Mouse (Mus musculus): ENCODE measurements around the gene Cyren. TPM values are rescaled to one million over a fixed set of nuclear protein-coding genes. Genes with fewer than 3 reads are reported as not detected.
A peak's percentile ranks its signal among the peaks of the same experiment; 100 is the strongest.

Cyren gene
- total and polyA plus RNA-seq, 3 experiments: 3.5 to 5.8 (median 5.5) TPM

GRCm38 (mm10) chr6:34867301-34867994, 10.4 kb downstream of the Cyren start:
- Histone ChIP-seq H3K9ac (ENCODE audit: low read depth, low read length) (peak overlapping the region; percentile 68), H3K36me3 (ENCODE audit: control insufficient read depth, insufficient read depth, low read length) (peaks cover 7% of the 10 kb centered on the region), H3K4me1 (ENCODE audit: control insufficient read depth, insufficient read depth, low read length) (peaks cover 30% of the 10 kb centered on the region), H3K4me3 (peak overlapping the region; percentile 42), H3K79me2 (replicated peaks; ENCODE audit: control insufficient read depth, insufficient read depth, low read length) (no peaks in the 10 kb centered on the region), H3K27ac (peak overlapping the region; percentile 97), H3K27me3 (ENCODE audit: control insufficient read depth, insufficient read depth, low read length) (no peaks in the 10 kb centered on the region)
- WGBS: 57% methylated on average over 16 of the region's 16 CpGs
- no peak for TF ChIP-seq EP300 (IDR thresholded peaks at IDR 0.05; ENCODE audit: insufficient read depth, low read depth, low read length)
- TF ChIP-seq CTCF (IDR thresholded peaks at IDR 0.05): no peak
- no peak for TF ChIP-seq POLR2A (IDR thresholded peaks at IDR 0.05; ENCODE audit: insufficient read depth, low read depth, low read length)
- DNase-seq: peak in 1 of 2 experiments; percentile 38
- intact Hi-C loops (cut with DNase I): no loop called here

- H3K79me2 ChIP-seq (replicated peaks; ENCODE audit: control insufficient read depth, insufficient read depth, low read length): no peaks in the 10 kb centered on the region
- intact Hi-C loops (cut with DNase I): loop anchor here (1.0 kb wide), 1 partner anchor 8 kb away; no protein-coding TSS in a partner anchor
- peak overlapping the region; percentile 42 for H3K4me3 ChIP-seq
- TF ChIP-seq POLR2A (IDR thresholded peaks at IDR 0.05; ENCODE audit: insufficient read depth, low read depth, low read length) (peak; percentile 71), CTCF (IDR thresholded peaks at IDR 0.05) (no peak)
- WGBS: 58% methylated on average over 8 of the region's 8 CpGs
- H3K9ac ChIP-seq (ENCODE audit: low read depth, low read length): peak overlapping the region; percentile 68
- peak overlapping the region; percentile 97 for H3K27ac ChIP-seq
- H3K27me3 ChIP-seq (ENCODE audit: control insufficient read depth, insufficient read depth, low read length): no peaks in the 10 kb centered on the region
- peaks cover 28% of the 10 kb centered on the region for H3K4me1 ChIP-seq (ENCODE audit: control insufficient read depth, insufficient read depth, low read length)
- peaks cover 7% of the 10 kb centered on the region for H3K36me3 ChIP-seq (ENCODE audit: control insufficient read depth, insufficient read depth, low read length)
- peak in 1 of 2 experiments; percentile 29 for DNase-seq
These were observed 11.1 kb downstream of the Cyren start for GRCm38 (mm10) chr6:34866786-34867185.

GRCm38 (mm10) chr6:34865711-34866593, 11.9 kb downstream of the Cyren start:
- TF ChIP-seq EP300 (IDR thresholded peaks at IDR 0.05; ENCODE audit: insufficient read depth, low read depth, low read length) (peak; percentile 98), POLR2A (IDR thresholded peaks at IDR 0.05; ENCODE audit: insufficient read depth, low read depth, low read length) (peak; percentile 69), CTCF (IDR thresholded peaks at IDR 0.05) (no peak)
- peak overlapping the region; percentile 69 for H3K4me3 ChIP-seq
- H3K27me3 ChIP-seq (ENCODE audit: control insufficient read depth, insufficient read depth, low read length): no peaks in the 10 kb centered on the region
- H3K79me2 ChIP-seq (replicated peaks; ENCODE audit: control insufficient read depth, insufficient read depth, low read length): no peaks in the 10 kb centered on the region
- peak; percentile 67 to 75 for DNase-seq
- H3K4me1 ChIP-seq (ENCODE audit: control insufficient read depth, insufficient read depth, low read length): peaks cover 25% of the 10 kb centered on the region
- H3K9ac ChIP-seq (ENCODE audit: low read depth, low read length): peak overlapping the region; percentile 39
- peaks cover 7% of the 10 kb centered on the region for H3K36me3 ChIP-seq (ENCODE audit: control insufficient read depth, insufficient read depth, low read length)
- WGBS: 39% methylated on average over 7 of the region's 7 CpGs
- H3K27ac ChIP-seq: peak overlapping the region; percentile 97
- intact Hi-C loops (cut with DNase I): loop anchor here (1.0 kb wide), 1 partner anchor 8 kb away; no protein-coding TSS in a partner anchor

GRCm38 (mm10) chr6:34865213-34865612, 12.6 kb downstream of the Cyren start:
- 37% methylated on average over 5 of the region's 5 CpGs for WGBS
- Histone ChIP-seq H3K79me2 (replicated peaks; ENCODE audit: control insufficient read depth, insufficient read depth, low read length) (no peaks in the 10 kb centered on the region), H3K9ac (ENCODE audit: low read depth, low read length) (peak overlapping the region; percentile 34), H3K36me3 (ENCODE audit: control insufficient read depth, insufficient read depth, low read length) (peaks cover 7% of the 10 kb centered on the region; the same call in 1 of the 2 replicates), H3K27me3 (ENCODE audit: control insufficient read depth, insufficient read depth, low read length) (no peaks in the 10 kb centered on the region), H3K4me1 (ENCODE audit: control insufficient read depth, insufficient read depth, low read length) (peaks cover 21% of the 10 kb centered on the region), H3K27ac (peak overlapping the region; percentile 97), H3K4me3 (peak overlapping the region; percentile 69)
- peak; percentile 65 for DNase-seq
- intact Hi-C loops (cut with DNase I): no loop called here
- TF ChIP-seq POLR2A (IDR thresholded peaks at IDR 0.05; ENCODE audit: insufficient read depth, low read depth, low read length): no peak
- no peak for TF ChIP-seq CTCF (IDR thresholded peaks at IDR 0.05)
- no peak for TF ChIP-seq EP300 (IDR thresholded peaks at IDR 0.05; ENCODE audit: insufficient read depth, low read depth, low read length)

- no peaks in the 10 kb centered on the region for H3K36me3 ChIP-seq (ENCODE audit: control insufficient read depth, insufficient read depth, low read length)
- peak overlapping the region; percentile 69 for H3K4me3 ChIP-seq
- H3K4me1 ChIP-seq (ENCODE audit: control insufficient read depth, insufficient read depth, low read length): peaks cover 13% of the 10 kb centered on the region
- peak overlapping the region; percentile 87 for H3K9ac ChIP-seq (ENCODE audit: low read depth, low read length)
- intact Hi-C loops (cut with DNase I): loop anchor here (2.0 to 5.0 kb wide), 2 partner anchors 13 to 82 kb away; partner anchors contain the start of gene Agbl3
- H3K79me2 ChIP-seq (replicated peaks; ENCODE audit: control insufficient read depth, insufficient read depth, low read length): no peaks in the 10 kb centered on the region
- H3K27me3 ChIP-seq (ENCODE audit: control insufficient read depth, insufficient read depth, low read length): no peaks in the 10 kb centered on the region
- 32% methylated on average over 9 of the region's 9 CpGs for WGBS
- DNase-seq: peak in 1 of 2 experiments; percentile 30
- TF ChIP-seq POLR2A (IDR thresholded peaks at IDR 0.05; ENCODE audit: insufficient read depth, low read depth, low read length) (no peak), CTCF (IDR thresholded peaks at IDR 0.05) (no peak), EP300 (IDR thresholded peaks at IDR 0.05; ENCODE audit: insufficient read depth, low read depth, low read length) (no peak)
- peak overlapping the region; percentile 97 for H3K27ac ChIP-seq
These were observed 13.9 kb downstream of the Cyren start for GRCm38 (mm10) chr6:34863786-34864514.
